Mouse (Mus musculus) layer of hippocampus, adult 8-10 months (tissue): ENCODE data around the gene Gm11114. TPM values are rescaled to one million over a fixed set of nuclear protein-coding genes. Genes with fewer than 3 reads are reported as not detected.

ENCODE experiments used
- DNase-seq, 2 experiments: peaks; one replicate each; pipeline ENCODE4 v3.0.0; 2022; ENCODE audit warnings: low spot score in 2 of 2
- total RNA-seq, 4 experiments: library from RNA; stranded (reverse); gene quantifications; 2 replicates each; pipeline ENCODE4 v1.2.4; 2022

Gene Gm11114
- total RNA-seq, 4 experiments from 2014 or later = not detected

DNA sequence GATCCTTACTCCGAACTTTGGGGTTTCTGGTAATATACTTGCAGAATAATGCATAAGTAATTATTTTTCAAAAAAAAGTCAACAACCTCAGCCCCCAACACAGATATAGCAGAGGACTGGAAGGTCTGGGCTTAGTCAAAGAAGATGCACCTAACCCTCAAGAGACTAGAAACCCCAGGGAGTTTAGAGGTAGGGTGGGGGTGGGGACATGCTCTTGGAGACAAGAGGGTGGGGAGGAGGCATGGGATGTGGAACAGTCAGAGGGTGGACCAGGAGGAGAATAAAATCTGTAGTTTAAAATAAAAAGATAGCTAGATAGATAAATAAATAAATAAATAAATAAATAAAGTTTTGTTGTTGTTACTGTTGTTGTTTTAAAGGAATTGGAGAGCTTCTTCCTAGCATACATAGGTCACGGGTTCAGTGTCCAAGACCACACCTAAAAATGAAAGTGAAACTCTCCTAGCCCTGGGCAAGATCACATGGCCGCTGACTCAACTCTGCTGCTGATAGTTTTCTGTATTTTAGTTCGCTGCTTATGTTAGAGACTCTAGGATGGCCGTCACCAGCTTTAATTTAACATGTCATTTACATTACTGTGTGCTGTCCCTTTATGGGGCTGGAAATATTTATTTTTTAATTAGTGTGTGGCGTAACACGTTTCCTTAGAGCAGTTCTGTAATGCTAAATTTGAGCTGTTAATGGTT is 44.7 kb downstream of the Gm11114 start:
- no peak for DNase-seq

Other genes with a start within 250 kb of the Gm11114 start
- gene Tent5a, start 14.6 kb downstream of the Gm11114 start, total RNA-seq = 1 to 10 TPM; 3.7 to 4.2 (median 4.0) TPM